Mouse (Mus musculus) limb, embryonic 15.5 days (tissue): ENCODE data around the gene Cops7a. TPM values are rescaled to one million over a fixed set of nuclear protein-coding genes. Genes with fewer than 3 reads are reported as not detected.

Source experiments
- ATAC-seq: fragments of 200-750 bp; cut with Nextera tagmentation; 2 replicates; pipeline ENCODE4 v1.8.0; 2017; ENCODE audit warnings: low read depth, moderate TSS enrichment; ENCODE audit not compliant: insufficient number of reproducible peaks, low FRiP score, low TSS enrichment
- H3K27ac ChIP-seq: fragments of 300-500 bp; sonication (generic); 2 replicates; pipeline ENCODE4 v1.5.1; 2015; ENCODE audit warnings: moderate library complexity, mild to moderate bottlenecking, inconsistent platforms
- H3K27me3 ChIP-seq: fragments of 300-500 bp; sonication (generic); 2 replicates; pipeline ENCODE4 v1.6.1; 2015; ENCODE audit warnings: inconsistent platforms
- H3K36me3 ChIP-seq: fragments of 300-500 bp; sonication (generic); 2 replicates; pipeline ENCODE4 v1.6.1; 2015; ENCODE audit warnings: inconsistent platforms
- H3K4me1 ChIP-seq: fragments of 300-500 bp; sonication (generic); 2 replicates; pipeline ENCODE4 v1.6.1; 2015; ENCODE audit warnings: inconsistent platforms
- H3K4me2 ChIP-seq: fragments of 300-500 bp; sonication (generic); 2 replicates; pipeline ENCODE4 v1.6.1; 2015; ENCODE audit warnings: mild to moderate bottlenecking, inconsistent platforms
- H3K4me3 ChIP-seq: fragments of 300-500 bp; sonication (generic); 2 replicates; pipeline ENCODE4 v1.5.1; 2015; ENCODE audit warnings: mild to moderate bottlenecking, inconsistent platforms
- H3K9ac ChIP-seq: fragments of 300-500 bp; sonication (generic); 2 replicates; pipeline ENCODE4 v1.6.1; 2015; ENCODE audit warnings: inconsistent platforms
- H3K9me3 ChIP-seq: fragments of 300-500 bp; sonication (generic); 2 replicates; pipeline ENCODE4 v1.6.1; 2016; ENCODE audit warnings: inconsistent platforms
- whole genome bisulfite sequencing: fragments of 180-500 bp; shearing (Covaris S2); methylation state at CpG from one replicate; pipeline ENCODE4 v1.1.7; 2015; 5-methylcytosine and 5-hydroxymethylcytosine counted together
- polyA plus RNA-seq: library from polyadenylated mRNA; unstranded; fragments of >200 nt; fragmentation: Nextera tagmentation; extraction: Ambion mirVana; gene quantifications from 2 replicates; pipeline ENCODE4 v1.2.1, GENCODE M21; 2015

Cops7a gene
- polyA plus RNA-seq, 1 experiment from 2014 or later = 146 TPM

DNA sequence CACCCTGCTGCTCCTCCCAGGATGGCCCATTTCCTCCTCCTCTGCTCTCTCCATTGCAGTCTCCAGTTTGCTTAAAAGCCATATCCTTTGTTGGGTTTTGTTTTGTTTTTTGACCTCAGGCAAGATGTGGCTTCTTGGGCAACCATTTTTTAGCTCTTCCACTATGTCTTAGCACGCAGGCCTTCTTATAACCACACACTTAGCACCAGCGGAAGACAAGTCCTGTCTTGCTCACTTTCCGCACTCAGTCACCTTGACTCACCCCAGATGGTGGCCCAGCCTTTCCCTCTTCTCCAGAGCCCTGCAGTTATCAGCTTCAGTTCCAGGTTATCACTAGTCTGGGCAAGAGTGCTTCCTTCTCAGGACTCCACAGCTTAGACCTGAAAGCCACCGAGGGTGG is 10.1 kb downstream of the Cops7a start:
- H3K4me1 ChIP-seq = no peaks in the 10 kb centered on the region
- no peaks in the 10 kb centered on the region for H3K27me3 ChIP-seq
- H3K36me3 ChIP-seq = peaks cover 48% of the 10 kb centered on the region
- WGBS = 82% methylated on average over 4 of the region's 4 CpGs
- ATAC-seq = no peak
- H3K27ac ChIP-seq = no peak overlapping the region
- no peak overlapping the region for H3K4me3 ChIP-seq
- no peaks in the 10 kb centered on the region for H3K9me3 ChIP-seq
- no peak overlapping the region for H3K4me2 ChIP-seq
- no peak overlapping the region for H3K9ac ChIP-seq

DNA sequence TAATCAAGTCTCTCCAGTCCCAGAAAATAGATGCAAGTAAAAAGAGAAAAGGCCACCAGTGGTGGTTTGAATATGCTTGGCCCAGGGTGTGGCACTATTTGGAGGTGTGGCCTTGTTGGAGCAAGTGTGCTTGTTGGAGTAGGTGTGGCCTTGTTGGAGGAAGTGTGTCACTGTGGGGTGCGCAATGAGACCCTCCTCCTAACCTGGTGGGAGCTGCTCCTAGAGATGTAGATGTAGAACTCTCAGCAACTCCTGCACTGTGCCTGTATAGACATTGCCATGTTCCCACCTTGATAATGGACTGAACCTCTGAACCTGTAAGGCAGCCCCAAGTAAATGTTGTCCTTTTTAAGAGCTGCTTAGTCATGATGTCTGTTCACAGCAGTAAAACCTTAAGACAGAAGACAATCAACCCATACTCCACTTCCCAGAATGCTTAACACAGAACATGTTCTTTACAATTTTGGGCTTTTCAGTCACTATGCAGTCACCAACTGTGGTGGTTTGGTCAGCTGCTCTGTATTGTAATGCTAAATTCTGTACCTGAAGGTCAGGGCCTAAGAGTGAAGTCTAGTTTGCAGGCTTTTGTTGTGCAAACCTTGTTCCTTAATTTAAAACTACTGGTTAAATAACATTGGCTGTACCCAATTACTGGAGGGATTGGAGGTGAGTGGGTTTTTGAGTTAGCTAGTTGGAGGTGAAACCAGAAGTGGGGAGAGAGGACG is 11.2 kb downstream of the Cops7a start:
- Histone ChIP-seq H3K9ac (no peak overlapping the region), H3K9me3 (no peaks in the 10 kb centered on the region), H3K4me3 (no peak overlapping the region), H3K27ac (no peak overlapping the region), H3K27me3 (no peaks in the 10 kb centered on the region), H3K4me1 (no peaks in the 10 kb centered on the region), H3K4me2 (no peak overlapping the region), H3K36me3 (peaks cover 37% of the 10 kb centered on the region)
- no peak for ATAC-seq
- 87% methylated on average over 2 of the region's 2 CpGs for WGBS

DNA sequence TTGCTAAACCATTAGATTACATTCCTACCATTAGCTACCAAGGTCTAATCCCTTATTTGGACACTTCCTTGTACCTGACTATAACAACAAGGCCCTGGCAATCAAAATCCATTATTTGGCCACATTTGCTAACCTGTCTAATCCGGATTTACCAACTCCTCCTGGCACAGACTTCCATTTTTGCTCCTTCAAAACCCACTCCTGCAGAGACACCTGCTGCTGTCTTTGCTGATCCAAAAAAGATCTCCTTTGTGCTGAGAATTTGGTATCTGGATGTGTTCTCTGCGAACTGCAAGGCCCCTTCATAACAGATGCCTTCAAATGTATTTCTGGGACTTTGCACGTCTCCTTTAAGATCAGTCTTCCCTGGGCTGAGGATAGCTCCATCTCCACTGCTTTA is 21.8 kb downstream of the Cops7a start:
- H3K9me3 ChIP-seq = no peaks in the 10 kb centered on the region
- H3K9ac ChIP-seq = no peak overlapping the region
- no peaks in the 10 kb centered on the region for H3K4me1 ChIP-seq
- no peaks in the 10 kb centered on the region for H3K27me3 ChIP-seq
- ATAC-seq = no peak
- no peak overlapping the region for H3K27ac ChIP-seq
- 83% methylated on average over 3 of the region's 3 CpGs for WGBS
- H3K4me2 ChIP-seq = no peak overlapping the region
- H3K4me3 ChIP-seq = no peak overlapping the region
- H3K36me3 ChIP-seq = peaks cover 12% of the 10 kb centered on the region

DNA sequence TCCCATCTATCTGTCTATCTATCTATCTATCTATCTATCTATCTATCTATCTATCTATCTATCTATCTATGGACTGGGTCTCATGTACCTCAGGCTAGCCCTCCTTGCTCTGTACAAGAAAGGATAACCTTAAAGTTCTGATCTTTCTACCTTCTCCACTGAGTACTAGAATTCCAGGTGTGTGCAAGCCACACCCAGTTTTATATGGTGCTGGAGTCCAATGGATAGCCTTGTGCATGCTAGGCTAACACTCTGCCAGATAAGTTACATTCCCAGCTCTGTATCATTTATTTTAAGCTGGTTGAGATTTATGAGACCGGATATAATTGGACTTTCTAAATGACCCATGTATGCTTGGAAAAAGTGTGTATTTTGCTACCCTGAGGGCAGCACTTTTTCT is 23.7 kb downstream of the Cops7a start:
- no peak overlapping the region for H3K4me3 ChIP-seq
- H3K4me2 ChIP-seq = no peak overlapping the region
- H3K4me1 ChIP-seq = no peaks in the 10 kb centered on the region
- H3K27me3 ChIP-seq = no peaks in the 10 kb centered on the region
- H3K9ac ChIP-seq = no peak overlapping the region
- H3K27ac ChIP-seq = no peak overlapping the region
- WGBS = 94% methylated on average over 1 of the region's 1 CpGs
- no peak for ATAC-seq
- H3K36me3 ChIP-seq = peaks cover 31% of the 10 kb centered on the region
- no peaks in the 10 kb centered on the region for H3K9me3 ChIP-seq

DNA sequence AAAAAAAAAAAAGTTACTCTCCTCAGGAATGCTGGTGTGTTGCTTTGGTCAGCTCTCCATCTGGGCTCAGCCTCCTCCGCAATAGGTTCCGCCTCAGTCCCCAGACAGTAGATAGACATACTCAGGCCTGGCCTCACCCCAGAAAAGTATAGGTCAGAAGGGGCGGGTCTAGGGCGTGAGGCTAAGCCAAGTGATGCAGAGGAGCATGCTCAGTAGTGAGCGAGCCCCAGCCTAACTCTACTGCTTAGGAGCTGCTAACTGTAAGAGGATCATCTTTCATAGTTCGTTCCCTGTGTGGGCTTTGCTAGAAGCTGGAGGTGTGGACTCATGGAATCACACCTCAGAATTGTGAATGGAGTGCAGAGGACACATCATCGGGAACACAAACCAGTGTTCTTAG is 26.8 kb downstream of the Cops7a start:
- Histone ChIP-seq H3K27ac (no peak overlapping the region), H3K36me3 (peaks cover 61% of the 10 kb centered on the region), H3K9ac (no peak overlapping the region), H3K27me3 (no peaks in the 10 kb centered on the region), H3K4me1 (peaks cover 8% of the 10 kb centered on the region; the same call in 1 of the 2 replicates), H3K4me3 (no peak overlapping the region), H3K9me3 (no peaks in the 10 kb centered on the region), H3K4me2 (no peak overlapping the region)
- ATAC-seq = no peak
- 94% methylated on average over 7 of the region's 7 CpGs for WGBS

DNA sequence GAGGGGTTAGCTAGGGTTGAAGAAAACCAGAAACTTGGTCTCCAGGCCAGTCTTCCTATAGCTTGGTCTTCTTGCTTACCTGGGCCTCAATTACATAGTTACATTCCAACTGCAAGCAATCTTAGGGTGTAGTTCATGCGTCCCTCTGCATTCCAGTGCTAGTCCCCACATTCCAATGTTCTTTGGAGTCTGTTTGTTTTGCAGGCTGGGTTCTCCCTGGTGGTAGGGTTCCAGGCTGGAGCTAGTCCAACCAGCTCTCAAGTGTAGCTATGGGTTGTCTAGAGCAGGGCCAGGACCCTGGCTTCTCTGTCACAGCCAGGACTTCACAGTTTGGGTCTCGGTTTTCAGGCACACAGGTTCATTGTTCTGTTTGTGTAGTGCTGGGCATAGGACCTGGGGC is 27.8 kb downstream of the Cops7a start:
- Histone ChIP-seq H3K4me1 (peaks cover 13% of the 10 kb centered on the region), H3K4me2 (no peak overlapping the region), H3K36me3 (peaks cover 67% of the 10 kb centered on the region), H3K9ac (no peak overlapping the region), H3K9me3 (no peaks in the 10 kb centered on the region), H3K27ac (no peak overlapping the region), H3K27me3 (no peaks in the 10 kb centered on the region), H3K4me3 (no peak overlapping the region)
- WGBS = 79% methylated on average over 2 of the region's 2 CpGs
- ATAC-seq = no peak

DNA sequence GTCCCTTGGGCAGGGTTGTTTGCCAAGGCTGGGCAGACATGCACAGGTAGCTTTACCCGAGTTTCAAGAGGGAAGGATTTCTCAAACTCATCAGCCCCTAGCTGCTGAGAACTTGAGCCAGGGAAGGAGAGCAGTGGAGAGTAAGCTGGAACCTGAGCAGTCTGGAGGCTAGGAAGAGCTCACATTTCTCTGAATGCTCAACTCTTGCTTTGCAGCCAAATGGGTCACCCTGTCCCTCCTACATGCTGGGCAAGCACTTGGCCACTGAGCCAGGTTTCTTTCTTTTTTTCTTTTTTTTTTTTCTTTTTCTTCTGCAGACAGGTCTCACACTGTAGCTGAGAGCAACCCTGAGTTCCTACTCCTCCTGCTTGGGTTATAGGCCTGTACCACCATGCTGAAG is 28.7 kb downstream of the Cops7a start:
- Histone ChIP-seq H3K4me3 (no peak overlapping the region), H3K4me2 (no peak overlapping the region), H3K4me1 (peaks cover 18% of the 10 kb centered on the region), H3K36me3 (peaks cover 70% of the 10 kb centered on the region), H3K27me3 (no peaks in the 10 kb centered on the region), H3K9me3 (no peaks in the 10 kb centered on the region), H3K27ac (no peak overlapping the region), H3K9ac (no peak overlapping the region)
- ATAC-seq = no peak
- WGBS = 67% methylated on average over 1 of the region's 1 CpGs

DNA sequence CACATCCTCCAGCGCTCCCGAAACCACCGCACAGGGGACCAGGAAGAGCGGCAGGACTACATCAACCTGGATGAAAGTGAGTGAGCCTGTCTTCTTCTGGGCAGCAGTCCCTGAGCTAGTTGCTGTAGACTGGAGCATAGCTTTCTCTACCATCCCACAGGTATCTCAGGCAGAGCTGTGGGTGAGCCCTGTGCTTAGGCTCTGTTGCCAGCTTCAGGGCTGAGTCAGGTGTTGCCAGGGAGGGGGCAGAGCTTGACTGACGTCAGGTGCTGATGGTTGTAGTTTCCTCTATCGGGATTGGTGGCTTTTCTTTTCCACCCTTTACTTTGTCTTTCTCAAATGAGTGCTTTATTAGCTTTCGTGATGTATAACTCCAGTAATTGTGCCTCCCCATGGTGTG is 30.7 kb downstream of the Cops7a start:
- WGBS = 86% methylated on average over 7 of the region's 7 CpGs

DNA sequence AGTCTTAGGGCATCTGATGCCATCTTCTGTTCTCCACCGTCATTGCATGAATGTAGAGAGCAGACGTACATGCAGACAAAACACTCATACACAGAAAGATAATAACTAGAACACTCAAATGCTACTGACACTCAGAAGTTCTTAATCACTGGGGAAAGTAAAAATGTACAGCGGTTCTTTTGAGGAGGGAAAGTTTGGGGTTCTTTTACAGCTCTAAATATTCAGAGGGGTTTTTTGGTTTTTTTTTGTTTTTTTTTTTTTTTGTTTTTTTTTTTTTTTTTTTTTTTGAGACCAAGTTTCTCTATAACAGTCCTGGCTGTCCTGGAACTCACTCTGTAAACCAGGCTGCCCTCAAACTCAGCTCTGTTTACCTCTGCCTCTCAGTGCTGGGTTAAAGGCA is 32.2 kb downstream of the Cops7a start:
- 90% methylated on average over 3 of the region's 3 CpGs for WGBS
- Histone ChIP-seq H3K9me3 (no peaks in the 10 kb centered on the region), H3K9ac (no peak overlapping the region), H3K27me3 (no peaks in the 10 kb centered on the region), H3K4me2 (no peak overlapping the region), H3K27ac (no peak overlapping the region), H3K4me3 (peak overlapping the region; percentile 98; the same call in 1 of the 2 replicates), H3K4me1 (peaks cover 32% of the 10 kb centered on the region), H3K36me3 (peaks cover 53% of the 10 kb centered on the region)
- ATAC-seq = no peak

More for the DNA sequence above, 30.7 kb downstream of the Cops7a start:
- H3K36me3 ChIP-seq = peaks cover 65% of the 10 kb centered on the region
- no peaks in the 10 kb centered on the region for H3K9me3 ChIP-seq
- H3K9ac ChIP-seq = no peak overlapping the region
- H3K4me1 ChIP-seq = peaks cover 27% of the 10 kb centered on the region
- no peak overlapping the region for H3K4me2 ChIP-seq
- no peak for ATAC-seq
- H3K4me3 ChIP-seq = no peak overlapping the region
- H3K27me3 ChIP-seq = no peaks in the 10 kb centered on the region
- no peak overlapping the region for H3K27ac ChIP-seq

DNA sequence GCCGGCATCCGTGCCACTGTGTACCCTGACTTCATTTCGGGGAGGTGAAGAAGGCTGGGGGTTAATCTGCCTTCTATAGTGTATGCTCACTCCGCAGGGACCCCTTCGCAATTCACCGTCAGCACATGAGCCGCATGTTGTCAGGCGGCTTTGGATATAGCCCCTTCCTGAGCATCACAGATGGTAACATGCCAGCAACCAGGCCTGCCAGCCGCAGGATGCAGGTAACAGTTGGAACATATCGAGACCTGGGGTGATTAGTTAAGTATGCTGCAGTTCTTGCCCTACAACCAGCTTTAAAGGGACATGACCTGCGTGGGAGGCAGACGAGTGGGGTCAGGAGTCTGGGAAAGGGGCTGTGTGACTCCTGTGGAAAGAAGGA is 33.0 kb downstream of the Cops7a start:
- Histone ChIP-seq H3K27me3 (no peaks in the 10 kb centered on the region), H3K4me1 (peaks cover 32% of the 10 kb centered on the region), H3K4me2 (peak overlapping the region; percentile 77), H3K27ac (peak overlapping the region; percentile 98), H3K9ac (peak overlapping the region; percentile 94), H3K36me3 (peaks cover 45% of the 10 kb centered on the region), H3K4me3 (peak overlapping the region; percentile 98), H3K9me3 (no peaks in the 10 kb centered on the region)
- ATAC-seq = no peak
- WGBS = 33% methylated on average over 12 of the region's 12 CpGs

DNA sequence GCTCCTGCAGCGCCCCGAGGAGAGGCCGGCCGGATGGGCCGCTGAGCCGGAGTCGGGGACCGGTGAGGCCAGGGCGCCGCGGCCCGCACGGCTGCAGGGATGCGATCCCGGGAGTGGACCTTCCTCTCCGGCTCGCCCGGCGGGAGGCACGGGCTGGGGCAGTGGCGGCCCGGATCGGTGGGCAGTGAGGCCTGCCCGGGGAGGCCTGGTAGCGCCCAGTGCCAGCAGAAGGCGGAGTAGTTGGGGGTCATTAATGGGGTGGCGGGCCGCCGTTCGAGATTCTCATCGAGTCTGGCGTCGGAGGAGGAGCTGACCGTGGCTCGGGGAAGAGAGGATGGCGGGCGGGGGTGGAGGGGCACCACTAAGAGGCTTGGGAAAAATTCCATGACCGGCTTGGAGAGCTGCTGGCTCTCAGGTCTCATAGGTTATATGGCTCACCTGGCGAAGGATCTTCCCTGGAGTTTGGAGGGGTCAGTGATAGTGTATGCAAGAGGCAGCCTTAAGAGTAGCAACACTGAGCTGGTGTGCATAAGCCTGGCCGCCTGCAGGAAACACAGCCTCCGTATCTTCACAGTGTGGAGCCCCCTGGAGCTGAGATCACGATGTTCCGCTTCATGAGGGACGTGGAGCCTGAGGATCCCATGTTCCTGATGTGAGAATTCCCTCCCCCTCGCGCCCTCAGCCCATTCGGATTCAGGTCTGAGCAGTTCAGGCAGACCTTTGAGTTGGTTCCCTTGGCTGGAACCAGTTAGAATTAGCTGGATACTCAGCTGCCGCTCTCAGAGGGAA is 33.6 kb downstream of the Cops7a start:
- WGBS = under 1% methylated on average over 48 of the region's 48 CpGs
- ATAC-seq = 0 out of 2 replicates have a peak, but pooled peaks have one; percentile 5

More for the DNA sequence above, 33.6 kb downstream of the Cops7a start:
- H3K4me2 ChIP-seq = peak overlapping the region; percentile 77
- H3K9ac ChIP-seq = peak overlapping the region; percentile 94
- H3K36me3 ChIP-seq = peaks cover 39% of the 10 kb centered on the region
- no peaks in the 10 kb centered on the region for H3K27me3 ChIP-seq
- H3K9me3 ChIP-seq = no peaks in the 10 kb centered on the region
- peaks cover 32% of the 10 kb centered on the region for H3K4me1 ChIP-seq
- peak overlapping the region; percentile 98 for H3K27ac ChIP-seq
- peak overlapping the region; percentile 98 for H3K4me3 ChIP-seq
